In genomic region chr9:44077266-44077910, GRCm38 (mm10) we compare ENCODE assay signal across 13 mouse cellular contexts. TPM values are rescaled to one million over a fixed set of nuclear protein-coding genes. Genes with fewer than 3 reads are reported as not detected.
DNase-seq lines count a peak whose midpoint lies in the region; ATAC-seq and TF ChIP-seq lines count a peak whose summit lies in the region.
"Had no signal": no experiment of that assay in that cellular context is flagged by ENCODE, and none has a peak within 500 bp of the region (broad histone marks: within the 10 kb centered on the region; RNA-seq: fewer than 3 reads in every experiment).

No protein-coding gene starts in this region.

- 0 out of 2 replicates have a peak overlapping the region, but pooled peaks have one; percentile 82 for H3K27ac ChIP-seq in heart, embryonic 13.5 days (replicated peaks)
- H3K27ac ChIP-seq: intestine, embryonic 15.5 days; lung, embryonic 15.5 days had no signal

- WGBS in heart, embryonic 13.5 days: 74% methylated on average over 11 of the region's 11 CpGs

- ATAC-seq in heart, embryonic 13.5 days (ENCODE audit: extremely low read depth, insufficient number of reproducible peaks, low FRiP score, low TSS enrichment): no peak
- ATAC-seq: forebrain, embryonic 14.5 days; intestine, embryonic 15.5 days had no signal

- H3K79me2 ChIP-seq in myocyte (ENCODE audit: control insufficient read depth, insufficient read depth): no peaks in the 10 kb centered on the region

- intact Hi-C loops in heart, postnatal 10 days (cut with DNase I): no loop called here

- H3K36me3 ChIP-seq in heart, embryonic 13.5 days: peaks cover 7% of the 10 kb centered on the region
- H3K36me3 ChIP-seq in myocyte (ENCODE audit: control insufficient read depth, insufficient read depth): no peaks in the 10 kb centered on the region
- H3K36me3 ChIP-seq: intestine, embryonic 15.5 days; lung, embryonic 15.5 days had no signal

- peak; percentile 34 for DNase-seq in cerebellum, adult 8-10 months
- DNase-seq in cerebellum, postnatal 14 days: no peak
- DNase-seq in heart, postnatal 10 days: no peak
- peak; percentile 9 for DNase-seq in layer of hippocampus, adult 11-12 months (ENCODE audit: low spot score)
- no peak for DNase-seq in layer of hippocampus, adult 9-10 months (ENCODE audit: low spot score)
- DNase-seq in adrenal gland, postnatal 14 days: no peak

- peak overlapping the region; percentile 18; the same call in 1 of the 2 replicates for H3K4me2 ChIP-seq in heart, embryonic 13.5 days
- H3K4me2 ChIP-seq in myocyte (ENCODE audit: low read depth): peak overlapping the region; percentile 27
- H3K4me2 ChIP-seq: intestine, embryonic 15.5 days; liver, embryonic 11.5 days; lung, embryonic 15.5 days had no signal

- H3K9ac ChIP-seq in heart, embryonic 13.5 days: peak overlapping the region; percentile 65
- H3K9ac ChIP-seq: intestine, embryonic 15.5 days; lung, embryonic 15.5 days had no signal

- H3K4me1 ChIP-seq in heart, embryonic 13.5 days: peaks cover 87% of the 10 kb centered on the region

- H3K9me3 ChIP-seq in heart, embryonic 13.5 days: no peaks in the 10 kb centered on the region
- H3K9me3 ChIP-seq: intestine, embryonic 15.5 days; lung, embryonic 15.5 days had no signal

- no peak overlapping the region for H3ac ChIP-seq in myocyte (ENCODE audit: control insufficient read depth, insufficient read length)

- no peak overlapping the region for H3K4me3 ChIP-seq in heart, embryonic 13.5 days
- H3K4me3 ChIP-seq in myocyte: no peak overlapping the region
- H3K4me3 ChIP-seq: intestine, embryonic 15.5 days; lung, embryonic 15.5 days had no signal

- no peaks in the 10 kb centered on the region for H3K27me3 ChIP-seq in heart, embryonic 13.5 days (replicated peaks)
- no peaks in the 10 kb centered on the region for H3K27me3 ChIP-seq in myocyte (ENCODE audit: control insufficient read depth, insufficient read depth, insufficient read length)
- H3K27me3 ChIP-seq: intestine, embryonic 15.5 days had no signal

- no peak for TF ChIP-seq POLR2A in myocyte (IDR thresholded peaks at IDR 0.05; ENCODE audit: insufficient read length, low read depth)

TF ChIP-seq in myocyte, 11 proteins besides CTCF, POLR2A, EP300 and RAD21:
- TF ChIP-seq MYOD1 (IDR thresholded peaks at IDR 0.05; ENCODE audit: control insufficient read depth in 1 of 3, insufficient read length in 2 of 3, low read depth in 2 of 3) (peak in 2 of 3 experiments; percentile 64 to 77), E2F4 (IDR thresholded peaks at IDR 0.05; ENCODE audit: insufficient read depth) (no peak)
TF ChIP-seq in myocyte: peak in this region for 1.

RNA-seq across cellular contexts. Expression of gene Usp2, which starts 10.6 kb away (rescaled TPM):
- 48.5 and 66.0 TPM in 2 replicates for polyA plus RNA-seq in heart, embryonic 13.5 days (2015; fragmentation: Nextera tagmentation; extraction: Ambion mirVana)
- 100 to 1,000 TPM; 102 to 150 TPM for total RNA-seq in heart, postnatal 10 days (2021)
- 17.0 TPM for polyA plus RNA-seq in myocyte (2012; fragmentation: generic; extraction: Trizol)
- 49.5 and 54.9 TPM in 2 replicates for total RNA-seq in adrenal gland, postnatal 14 days (2021)

RNA-seq across cellular contexts. Expression of gene Mfrp, which starts 24.1 kb away (rescaled TPM):
- not detected in 2 replicates for polyA plus RNA-seq in heart, embryonic 13.5 days (2015; fragmentation: Nextera tagmentation; extraction: Ambion mirVana)
- total RNA-seq in heart, postnatal 10 days (2021): not detected
- 0.01 TPM for polyA plus RNA-seq in myocyte (2012; fragmentation: generic; extraction: Trizol)
- not detected in 2 replicates for total RNA-seq in adrenal gland, postnatal 14 days (2021)
- total RNA-seq: hematopoietic stem cell, adult 5-6 weeks had no signal
- polyA plus RNA-seq: forebrain, embryonic 14.5 days had no signal

RNA-seq across cellular contexts. Expression of gene C1qtnf5, which starts 29.7 kb away (rescaled TPM):
- polyA plus RNA-seq in heart, embryonic 13.5 days (2015; fragmentation: Nextera tagmentation; extraction: Ambion mirVana): 1.1 and 2.1 TPM in 2 replicates
- total RNA-seq in heart, postnatal 10 days (2021): 10 to 100 TPM; 15.5 to 21.3 TPM
- polyA plus RNA-seq in myocyte (2012; fragmentation: generic; extraction: Trizol): 0.61 TPM
- total RNA-seq in adrenal gland, postnatal 14 days (2021): 11.1 and 14.9 TPM in 2 replicates
- total RNA-seq: hematopoietic stem cell, adult 5-6 weeks had no signal

RNA-seq across cellular contexts. Expression of gene Thy1, which starts 34.2 kb away (rescaled TPM):
- 0.47 and 0.98 TPM in 2 replicates for polyA plus RNA-seq in heart, embryonic 13.5 days (2015; fragmentation: Nextera tagmentation; extraction: Ambion mirVana)
- total RNA-seq in heart, postnatal 10 days (2021): 10 to 100 TPM; 31.3 to 32.3 TPM
- not detected for polyA plus RNA-seq in myocyte (2012; fragmentation: generic; extraction: Trizol)
- total RNA-seq in adrenal gland, postnatal 14 days (2021): 35.7 and 56.8 TPM in 2 replicates

RNA-seq across cellular contexts. Expression of gene Gm49380, which starts 35.9 kb away (rescaled TPM):
- polyA plus RNA-seq in heart, embryonic 13.5 days (2015; fragmentation: Nextera tagmentation; extraction: Ambion mirVana): not detected in 2 replicates
- total RNA-seq in heart, postnatal 10 days (2021): under 1 TPM; 0.10 to 0.12 TPM
- polyA plus RNA-seq in myocyte (2012; fragmentation: generic; extraction: Trizol): 0.02 TPM
- 0.15 and 0.52 TPM in 2 replicates for total RNA-seq in adrenal gland, postnatal 14 days (2021)
- total RNA-seq: hematopoietic stem cell, adult 5-6 weeks had no signal
- polyA plus RNA-seq: liver, embryonic 11.5 days had no signal

Comparison
In these comparisons a context has a peak if more than half of its experiments do, and no peak if none do; other contexts are left out.
1. DNase-seq: peak in cerebellum, adult 8-10 months (single experiment) and layer of hippocampus, adult 11-12 months (single experiment); none in cerebellum, postnatal 14 days (0 of 2), heart, postnatal 10 days (0 of 2), layer of hippocampus, adult 9-10 months (single experiment) and adrenal gland, postnatal 14 days (single experiment).